Mouse (Mus musculus) stomach, embryonic 15.5 days (tissue): Measurements from ENCODE around the gene Gimap9. TPM values are rescaled to one million over a fixed set of nuclear protein-coding genes. Genes with fewer than 3 reads are reported as not detected.

Experiments
- ATAC-seq: fragments of 200-750 bp; cut with Nextera tagmentation; 2 replicates; pipeline ENCODE4 v1.8.0; 2017; ENCODE audit warnings: low read depth, moderate number of reproducible peaks, moderate TSS enrichment; ENCODE audit not compliant: insufficient read depth, low FRiP score
- H3K27ac ChIP-seq: fragments of 300-500 bp; sonication (generic); 2 replicates; pipeline ENCODE4 v1.5.1; 2015; ENCODE audit warnings: mild to moderate bottlenecking, inconsistent platforms
- H3K27me3 ChIP-seq: fragments of 300-500 bp; sonication (generic); replicated peaks from 2 replicates; pipeline ENCODE4 v1.6.1; 2015; ENCODE audit warnings: inconsistent platforms
- H3K36me3 ChIP-seq: fragments of 300-500 bp; sonication (generic); 2 replicates; pipeline ENCODE4 v1.6.1; 2015; ENCODE audit warnings: inconsistent platforms
- H3K4me1 ChIP-seq: fragments of 300-500 bp; sonication (generic); 2 replicates; pipeline ENCODE4 v1.6.1; 2015; ENCODE audit warnings: inconsistent platforms
- H3K4me2 ChIP-seq: fragments of 300-500 bp; sonication (generic); 2 replicates; pipeline ENCODE4 v1.6.1; 2015; ENCODE audit warnings: mild to moderate bottlenecking, inconsistent platforms
- H3K4me3 ChIP-seq: fragments of 300-500 bp; sonication (generic); replicated peaks from 2 replicates; pipeline ENCODE4 v1.5.1; 2015; ENCODE audit warnings: inconsistent platforms
- H3K9ac ChIP-seq: fragments of 300-500 bp; sonication (generic); 2 replicates; pipeline ENCODE4 v1.6.1; 2015; ENCODE audit warnings: inconsistent platforms
- H3K9me3 ChIP-seq: fragments of 300-500 bp; sonication (generic); 2 replicates; pipeline ENCODE4 v1.6.1; 2016; ENCODE audit warnings: inconsistent platforms
- WGBS: fragments of 180-500 bp; shearing (Covaris S2); methylation state at CpG from one replicate; pipeline ENCODE4 v1.1.7; 2015; 5-methylcytosine and 5-hydroxymethylcytosine counted together
- polyA plus RNA-seq: library from polyadenylated mRNA; unstranded; fragments of >200 nt; fragmentation: Nextera tagmentation; extraction: Ambion mirVana; gene quantifications from 2 replicates; pipeline ENCODE4 v1.2.1, GENCODE M21; 2015

Gene Gimap9
- polyA plus RNA-seq, 1 experiment from 2014 or later, result 12.6 TPM

DNA sequence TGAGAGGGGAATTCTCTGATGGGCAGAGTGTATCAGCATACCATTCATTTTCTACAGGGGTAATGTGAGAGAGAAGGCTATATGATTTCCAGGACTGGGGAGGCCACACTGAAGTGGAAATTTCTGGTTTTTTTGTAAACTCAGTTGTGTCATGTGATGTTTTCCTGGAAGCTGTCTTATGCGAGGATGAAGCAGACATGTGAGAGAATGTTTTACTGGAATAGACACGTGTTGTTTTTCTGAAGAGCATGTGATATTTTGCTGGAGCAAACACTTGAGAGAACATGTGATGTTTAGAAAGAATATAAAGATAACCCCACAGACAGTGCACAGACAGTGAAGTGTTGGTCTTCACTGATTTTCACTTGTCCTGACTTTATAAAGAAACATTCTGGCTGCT is 37.4 kb upstream of the Gimap9 start:
- WGBS, result 55% methylated on average over 2 of the region's 2 CpGs
- ATAC-seq, result no peak
- no peak overlapping the region for H3K4me2 ChIP-seq

DNA sequence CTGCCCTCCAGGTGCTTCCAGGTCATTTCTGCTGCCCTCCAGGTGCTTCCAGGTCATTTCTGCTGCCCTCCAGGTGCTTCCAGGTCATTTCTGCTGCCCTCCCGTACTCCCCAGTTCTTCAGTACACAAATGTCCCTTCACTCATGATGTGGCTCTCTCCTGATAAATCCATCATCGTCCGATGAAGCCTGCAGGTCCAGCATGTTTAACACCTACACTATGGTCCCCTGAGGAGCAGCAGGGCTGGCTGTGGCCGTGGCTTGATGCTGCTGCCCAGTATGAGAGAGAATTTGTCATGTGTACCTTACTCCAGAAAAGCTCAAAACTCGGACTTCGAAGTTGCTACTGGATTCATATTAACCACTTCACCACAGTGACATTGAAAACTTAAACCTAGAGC is 34.5 kb upstream of the Gimap9 start:
- no peak overlapping the region for H3K4me2 ChIP-seq
- H3K36me3 ChIP-seq, result no peaks in the 10 kb centered on the region
- H3K9me3 ChIP-seq, result no peaks in the 10 kb centered on the region
- no peak overlapping the region for H3K27ac ChIP-seq
- no peak for ATAC-seq
- 66% methylated on average over 6 of the region's 6 CpGs for WGBS
- H3K4me3 ChIP-seq, result no peak overlapping the region
- no peak overlapping the region for H3K9ac ChIP-seq
- 0 out of 2 replicates have a peak, but pooled peaks cover 3% of the 10 kb centered on the region for H3K4me1 ChIP-seq
- no peaks in the 10 kb centered on the region for H3K27me3 ChIP-seq

More for the DNA sequence above, 37.4 kb upstream of the Gimap9 start:
- Histone ChIP-seq H3K27ac (no peak overlapping the region), H3K36me3 (no peaks in the 10 kb centered on the region), H3K4me1 (0 out of 2 replicates have a peak, but pooled peaks cover 3% of the 10 kb centered on the region), H3K27me3 (no peaks in the 10 kb centered on the region), H3K4me3 (no peak overlapping the region), H3K9me3 (no peaks in the 10 kb centered on the region), H3K9ac (no peak overlapping the region)

DNA sequence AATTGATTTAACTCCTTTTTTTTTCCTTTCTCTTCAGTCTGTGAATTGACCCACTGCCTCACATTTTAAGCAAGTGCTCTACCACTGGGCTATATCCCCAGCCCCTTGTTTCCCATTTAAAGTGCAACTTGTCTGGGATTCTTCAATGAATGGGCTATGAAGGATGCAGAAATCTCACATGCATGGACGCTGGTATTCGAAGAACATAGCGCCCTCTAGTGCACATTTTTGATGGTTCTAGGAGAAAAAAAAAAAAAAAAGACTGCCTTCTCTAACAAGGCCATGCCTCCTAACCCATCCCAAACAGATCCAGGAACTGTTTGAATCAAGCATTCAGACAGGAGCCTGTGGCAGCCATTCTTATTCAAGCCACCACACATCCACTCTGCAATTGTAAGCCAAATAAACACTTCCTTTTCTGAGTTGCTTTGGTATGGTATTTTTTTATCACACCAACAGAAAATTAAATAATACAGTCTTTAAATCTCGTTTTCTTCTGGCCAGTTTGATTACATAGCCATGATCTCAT is 33.1 kb upstream of the Gimap9 start:
- 19% methylated on average over 4 of the region's 4 CpGs for WGBS
- Histone ChIP-seq H3K9me3 (no peaks in the 10 kb centered on the region), H3K4me2 (no peak overlapping the region), H3K9ac (no peak overlapping the region), H3K4me3 (no peak overlapping the region), H3K27ac (no peak overlapping the region), H3K36me3 (no peaks in the 10 kb centered on the region), H3K4me1 (no peaks in the 10 kb centered on the region), H3K27me3 (no peaks in the 10 kb centered on the region)
- no peak for ATAC-seq

DNA sequence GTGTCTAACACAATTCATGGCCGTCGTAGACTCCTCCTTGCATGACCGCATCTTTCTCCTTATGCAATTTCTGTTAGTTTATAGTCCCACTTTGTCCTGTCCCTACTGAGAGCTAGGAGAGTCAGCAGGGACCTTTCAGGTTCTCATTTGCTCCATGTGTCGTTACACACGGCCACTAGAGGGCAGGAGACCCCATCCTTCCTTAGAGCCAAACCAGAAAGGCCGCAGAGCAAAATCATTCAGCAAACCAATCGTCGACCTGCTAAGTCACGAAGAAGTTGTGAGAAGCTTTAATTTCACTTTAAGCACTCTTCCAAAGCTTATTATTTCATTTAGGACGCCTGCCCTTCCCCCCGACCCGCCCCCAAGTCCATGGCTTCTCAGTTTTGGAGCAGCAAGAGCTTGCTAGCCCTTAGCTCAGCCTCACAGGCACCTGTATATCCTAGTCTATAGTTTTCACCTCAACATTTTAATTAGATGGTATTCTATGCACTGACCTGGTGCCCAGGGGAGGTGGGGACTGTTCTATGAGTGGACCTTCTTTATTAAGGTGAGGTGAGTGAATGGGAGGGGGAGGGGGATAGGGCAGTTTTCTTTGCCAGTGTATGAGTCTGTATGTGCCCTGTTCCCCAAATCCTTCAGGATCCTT is 30.1 kb upstream of the Gimap9 start:
- no peak overlapping the region for H3K4me2 ChIP-seq
- WGBS, result 7% methylated on average over 12 of the region's 12 CpGs
- H3K4me3 ChIP-seq, result no peak overlapping the region
- H3K4me1 ChIP-seq, result no peaks in the 10 kb centered on the region
- no peak overlapping the region for H3K27ac ChIP-seq
- no peaks in the 10 kb centered on the region for H3K27me3 ChIP-seq
- ATAC-seq, result no peak
- H3K9ac ChIP-seq, result no peak overlapping the region
- no peaks in the 10 kb centered on the region for H3K9me3 ChIP-seq
- no peaks in the 10 kb centered on the region for H3K36me3 ChIP-seq

DNA sequence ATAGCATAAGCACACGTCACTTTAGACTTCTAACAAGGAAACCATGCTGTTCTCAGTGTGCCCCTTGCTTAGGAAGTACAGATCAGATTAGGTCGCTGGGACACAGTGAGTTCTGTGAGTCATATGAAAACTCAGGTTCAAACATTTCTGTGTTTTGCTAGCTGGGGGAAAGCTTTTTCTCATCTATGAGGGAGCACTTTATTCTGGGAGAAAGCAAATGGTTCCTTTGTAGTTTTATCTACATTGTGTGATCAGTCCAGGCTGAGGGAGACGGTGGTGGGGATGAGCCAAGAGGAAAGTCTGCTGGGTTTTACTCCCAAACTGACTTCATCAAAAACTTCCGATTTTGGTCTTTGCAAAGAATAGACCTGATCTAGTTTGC is 29.6 kb upstream of the Gimap9 start:
- no peaks in the 10 kb centered on the region for H3K27me3 ChIP-seq
- H3K4me3 ChIP-seq, result no peak overlapping the region
- no peak overlapping the region for H3K27ac ChIP-seq
- H3K4me1 ChIP-seq, result no peaks in the 10 kb centered on the region
- H3K9me3 ChIP-seq, result no peaks in the 10 kb centered on the region
- H3K4me2 ChIP-seq, result no peak overlapping the region
- WGBS, result 78% methylated on average over 4 of the region's 4 CpGs
- no peaks in the 10 kb centered on the region for H3K36me3 ChIP-seq
- no peak overlapping the region for H3K9ac ChIP-seq
- ATAC-seq, result no peak

DNA sequence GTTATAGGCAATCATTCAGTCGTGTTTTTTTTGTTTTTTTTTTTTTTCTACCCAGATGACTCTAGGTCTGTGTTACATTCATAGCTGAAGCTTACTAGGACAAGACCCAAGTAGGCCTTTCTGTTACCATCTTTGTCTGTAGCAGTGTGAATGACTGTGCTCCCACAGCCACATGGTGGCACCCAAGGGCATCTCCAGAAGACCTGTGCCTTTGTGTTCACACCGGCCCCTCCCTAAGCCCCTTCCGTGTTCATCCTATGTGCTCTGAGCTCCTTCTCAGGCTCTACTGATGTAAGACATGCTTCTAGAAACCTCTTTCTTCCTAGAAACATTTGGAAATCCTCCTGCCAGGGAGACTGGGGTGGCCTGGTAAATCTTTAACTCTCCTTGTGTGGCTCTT is 28.9 kb upstream of the Gimap9 start, which contains the start of gene Gimap8:
Gene Gimap8 (plus strand): TSS at position 240 of the 400 bp plus-strand sequence.
- no peak within 1 kb of the TSS for H3K9ac ChIP-seq
- H3K4me3 ChIP-seq, result no peak within 1 kb of the TSS
- H3K4me2 ChIP-seq, result peak within 1 kb of the TSS; percentile 13; the same call in 1 of the 2 replicates
- H3K36me3 ChIP-seq, result no peaks in the 10 kb centered on the region
- no peak within 1 kb of the TSS for H3K27ac ChIP-seq
- no peaks in the 10 kb centered on the region for H3K9me3 ChIP-seq
- ATAC-seq, result no peak
- no peaks in the 10 kb centered on the region for H3K27me3 ChIP-seq
- no peaks in the 10 kb centered on the region for H3K4me1 ChIP-seq
- WGBS, result 39% methylated on average over 3 of the region's 3 CpGs

DNA sequence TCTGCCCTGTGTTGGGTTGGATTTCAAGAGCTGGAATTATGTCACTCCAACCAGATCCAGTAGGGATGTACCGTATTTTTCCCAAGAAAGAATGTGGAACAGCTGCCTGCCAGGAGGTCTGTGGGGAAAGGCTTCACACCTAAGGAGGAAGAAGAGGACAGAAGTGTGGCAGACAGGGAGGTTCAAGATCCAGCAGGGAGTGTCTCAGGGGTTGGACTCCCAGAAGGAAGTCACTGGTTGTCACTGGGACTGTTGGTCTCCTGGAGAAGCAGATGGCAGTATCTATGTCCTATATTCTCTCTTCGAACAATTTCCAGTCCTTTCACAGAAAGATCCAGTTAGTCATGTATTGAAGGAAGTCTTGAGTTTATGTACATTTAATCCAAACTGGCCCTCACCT is 28.3 kb upstream of the Gimap9 start:
- Histone ChIP-seq H3K9me3 (no peaks in the 10 kb centered on the region), H3K9ac (no peak overlapping the region), H3K27me3 (no peaks in the 10 kb centered on the region), H3K27ac (no peak overlapping the region), H3K4me1 (no peaks in the 10 kb centered on the region), H3K4me2 (no peak overlapping the region), H3K36me3 (no peaks in the 10 kb centered on the region), H3K4me3 (no peak overlapping the region)
- no peak for ATAC-seq
- 86% methylated on average over 2 of the region's 2 CpGs for WGBS

DNA sequence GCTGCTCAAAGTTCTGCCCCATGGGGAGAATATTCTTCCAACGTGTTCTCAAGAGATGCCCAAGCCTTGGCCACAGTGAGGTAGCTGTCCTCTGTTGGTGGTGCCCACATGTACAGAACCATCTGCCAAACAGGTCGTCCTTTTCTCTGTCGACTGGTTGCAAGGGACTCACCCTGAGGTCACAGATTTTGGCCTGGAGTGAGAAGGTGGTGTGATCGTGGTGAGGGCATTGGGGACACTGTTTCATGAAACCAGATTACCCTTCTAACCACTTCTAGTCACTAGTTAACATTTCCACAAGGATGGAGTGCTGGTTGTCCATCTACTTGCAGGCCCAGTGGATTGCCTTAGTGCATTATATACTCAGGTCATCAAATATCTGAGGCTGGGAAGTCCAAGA is 27.1 kb upstream of the Gimap9 start:
- no peak overlapping the region for H3K9ac ChIP-seq
- no peak for ATAC-seq
- no peak overlapping the region for H3K4me3 ChIP-seq
- H3K9me3 ChIP-seq, result no peaks in the 10 kb centered on the region
- H3K4me1 ChIP-seq, result no peaks in the 10 kb centered on the region
- 88% methylated on average over 4 of the region's 4 CpGs for WGBS
- no peak overlapping the region for H3K4me2 ChIP-seq
- no peaks in the 10 kb centered on the region for H3K36me3 ChIP-seq
- no peaks in the 10 kb centered on the region for H3K27me3 ChIP-seq
- no peak overlapping the region for H3K27ac ChIP-seq

DNA sequence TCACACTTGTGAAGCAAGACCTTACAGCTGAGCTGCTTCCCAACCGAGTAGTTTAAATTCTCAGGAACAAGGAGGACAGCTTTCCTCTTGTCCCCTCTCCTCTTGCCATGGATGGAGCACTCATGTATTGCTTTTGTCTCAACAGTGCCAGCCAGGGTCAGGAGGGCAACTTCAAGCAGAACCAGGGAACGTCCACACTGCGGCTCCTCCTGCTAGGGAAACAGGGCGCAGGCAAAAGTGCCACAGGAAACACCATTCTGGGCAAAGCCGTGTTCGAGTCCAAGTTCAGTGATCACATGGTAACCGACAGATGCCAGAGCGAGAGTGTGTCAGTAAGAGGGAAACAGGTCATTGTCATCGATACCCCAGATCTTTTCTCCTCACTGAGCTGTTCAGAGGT is 25.9 kb upstream of the Gimap9 start:
- Histone ChIP-seq H3K4me1 (no peaks in the 10 kb centered on the region), H3K9ac (no peak overlapping the region), H3K4me2 (no peak overlapping the region), H3K36me3 (no peaks in the 10 kb centered on the region), H3K27me3 (no peaks in the 10 kb centered on the region), H3K4me3 (no peak overlapping the region), H3K9me3 (no peaks in the 10 kb centered on the region), H3K27ac (no peak overlapping the region)
- 86% methylated on average over 9 of the region's 9 CpGs for WGBS
- ATAC-seq, result no peak

DNA sequence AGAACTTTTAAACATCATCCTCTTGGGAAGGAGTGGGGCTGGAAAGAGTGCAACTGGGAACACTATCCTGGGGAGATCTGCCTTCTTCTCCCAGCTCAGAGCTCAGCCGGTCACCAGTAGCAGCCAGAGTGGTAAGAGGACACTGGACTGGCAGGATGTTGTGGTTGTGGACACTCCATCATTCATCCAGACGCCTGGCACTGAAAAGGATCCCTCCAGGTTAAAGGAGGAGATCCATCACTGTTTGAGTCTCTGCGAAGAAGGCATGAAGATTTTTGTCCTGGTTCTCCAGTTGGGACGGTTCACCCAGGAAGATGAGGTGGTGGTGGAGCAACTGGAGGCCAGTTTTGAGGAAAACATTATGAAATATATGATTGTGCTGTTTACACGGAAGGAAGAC is 17.2 kb upstream of the Gimap9 start:
- WGBS, result 53% methylated on average over 5 of the region's 5 CpGs
- Histone ChIP-seq H3K27ac (no peak overlapping the region), H3K4me3 (no peak overlapping the region), H3K27me3 (no peaks in the 10 kb centered on the region), H3K36me3 (no peaks in the 10 kb centered on the region), H3K4me1 (no peaks in the 10 kb centered on the region), H3K4me2 (no peak overlapping the region), H3K9me3 (no peaks in the 10 kb centered on the region), H3K9ac (no peak overlapping the region)
- no peak for ATAC-seq

DNA sequence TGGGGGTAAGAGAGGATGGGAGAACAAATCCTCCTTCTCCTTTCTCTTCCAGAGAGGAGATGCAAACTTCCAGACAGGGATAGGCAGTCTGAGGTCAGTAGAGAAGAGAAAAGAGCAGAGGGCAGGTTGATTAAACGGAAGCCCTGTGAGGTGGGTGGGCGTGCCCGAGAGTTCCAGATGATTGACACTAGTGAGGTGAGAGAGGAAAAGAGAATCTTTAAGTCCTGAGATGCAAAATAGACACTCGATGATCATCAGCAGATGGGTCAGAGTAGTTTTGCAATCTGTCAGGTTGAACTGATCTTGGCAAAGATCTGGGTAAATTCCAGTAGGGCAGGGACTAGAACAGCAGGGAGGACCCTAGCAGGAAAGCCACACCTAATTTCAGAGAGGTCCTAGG is 11.2 kb upstream of the Gimap9 start:
- H3K27me3 ChIP-seq, result no peaks in the 10 kb centered on the region
- no peak overlapping the region for H3K4me2 ChIP-seq
- no peak overlapping the region for H3K9ac ChIP-seq
- no peak overlapping the region for H3K27ac ChIP-seq
- 79% methylated on average over 4 of the region's 4 CpGs for WGBS
- H3K36me3 ChIP-seq, result no peaks in the 10 kb centered on the region
- H3K9me3 ChIP-seq, result no peaks in the 10 kb centered on the region
- no peak overlapping the region for H3K4me3 ChIP-seq
- no peaks in the 10 kb centered on the region for H3K4me1 ChIP-seq
- ATAC-seq, result no peak

DNA sequence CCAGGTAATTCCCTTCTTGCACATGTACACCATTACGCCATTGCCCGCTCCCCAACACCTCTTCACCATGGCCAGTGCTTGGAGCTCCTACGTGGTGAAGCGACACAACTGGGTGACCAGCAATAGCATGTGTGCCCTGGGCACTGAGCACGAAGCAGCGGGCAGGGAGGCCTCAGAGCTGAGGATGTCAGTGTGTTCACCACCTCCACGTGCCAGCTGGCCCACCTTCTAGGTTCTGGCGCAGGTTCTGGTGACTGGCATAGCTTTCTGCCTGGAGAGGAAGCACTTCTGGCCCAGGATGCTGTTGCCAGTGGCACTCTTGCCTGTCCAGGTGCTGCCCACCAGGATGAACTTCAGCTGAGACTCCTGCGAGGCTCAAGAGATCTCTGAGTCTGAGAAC is 10.5 kb upstream of the Gimap9 start:
- Histone ChIP-seq H3K4me3 (no peak overlapping the region), H3K4me1 (no peaks in the 10 kb centered on the region), H3K27me3 (no peaks in the 10 kb centered on the region), H3K9ac (no peak overlapping the region), H3K36me3 (no peaks in the 10 kb centered on the region), H3K9me3 (no peaks in the 10 kb centered on the region), H3K4me2 (no peak overlapping the region), H3K27ac (no peak overlapping the region)
- 95% methylated on average over 9 of the region's 9 CpGs for WGBS
- no peak for ATAC-seq

DNA sequence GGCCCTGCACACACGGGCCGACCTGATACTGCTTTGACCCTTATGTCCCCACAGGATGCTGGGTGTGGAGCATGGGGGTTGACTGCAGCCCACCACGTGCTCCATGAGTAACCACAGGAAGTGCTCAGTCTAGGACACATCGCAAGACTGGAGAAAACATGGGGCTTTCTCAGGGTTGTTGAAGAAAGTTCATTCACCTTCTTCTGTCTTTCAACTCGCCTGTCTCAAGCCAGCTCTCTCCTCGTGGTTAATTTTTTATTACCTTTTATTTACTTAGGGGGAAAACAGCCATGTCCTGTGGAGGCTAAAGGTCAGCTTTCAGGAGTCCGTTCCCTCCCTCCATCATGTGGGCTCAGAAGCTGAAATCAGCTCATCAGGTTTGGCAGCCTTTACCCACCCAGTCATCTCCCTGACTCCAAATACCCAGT is 9.8 kb upstream of the Gimap9 start:
- Histone ChIP-seq H3K9me3 (no peaks in the 10 kb centered on the region), H3K27ac (no peak overlapping the region), H3K9ac (no peak overlapping the region), H3K36me3 (no peaks in the 10 kb centered on the region), H3K4me1 (no peaks in the 10 kb centered on the region), H3K4me2 (no peak overlapping the region), H3K4me3 (no peak overlapping the region), H3K27me3 (no peaks in the 10 kb centered on the region)
- 25% methylated on average over 7 of the region's 7 CpGs for WGBS
- ATAC-seq, result no peak
